Mouse (Mus musculus) liver, embryonic 14.5 days (tissue): ENCODE measurements around the gene Astn2. TPM values are rescaled to one million over a fixed set of nuclear protein-coding genes. Genes with fewer than 3 reads are reported as not detected.

Experiments
- ATAC-seq: fragments of 200-750 bp; cut with Nextera tagmentation; 2 replicates; pipeline ENCODE4 v1.8.0; 2017; ENCODE audit warnings: moderate number of reproducible peaks, mild to moderate bottlenecking, moderate library complexity; ENCODE audit not compliant: insufficient read depth
- DNase-seq, 3 experiments: peaks; one replicate each; pipeline ENCODE4 v3.0.0-alpha.2; 2012 to 2013; ENCODE audit warnings: low read depth in 3 of 3, low spot score in 3 of 3
- H3K27ac ChIP-seq: fragments of 300-500 bp; sonication (generic); 2 replicates; pipeline ENCODE4 v1.5.1; 2014; ENCODE audit warnings: moderate library complexity, mild to moderate bottlenecking, control low read depth, inconsistent platforms
- H3K27me3 ChIP-seq: fragments of 300-500 bp; sonication (generic); 2 replicates; pipeline ENCODE4 v1.6.1; 2014; ENCODE audit warnings: mild to moderate bottlenecking, low read length, moderate library complexity; ENCODE audit not compliant: control insufficient read depth, insufficient read depth
- H3K36me3 ChIP-seq: fragments of 300-500 bp; sonication (generic); replicated peaks from 2 replicates; pipeline ENCODE4 v1.6.1; 2014; ENCODE audit warnings: low read depth; ENCODE audit not compliant: control insufficient read depth, insufficient read depth
- H3K4me1 ChIP-seq, 2 experiments: fragments of 200-500 bp in 1 of 2; fragments of 300-500 bp in 1 of 2; sonication (generic) in 1 of 2; replicated peaks; 2 replicates each; pipeline ENCODE4 v1.6.1; 2012 to 2014; ENCODE audit warnings: antibody characterized with exemption in 1 of 2, inconsistent platforms in 1 of 2, low read length in 1 of 2; ENCODE audit not compliant: control insufficient read depth in 2 of 2, insufficient read depth in 2 of 2
- H3K4me2 ChIP-seq: fragments of 300-500 bp; sonication (generic); 2 replicates; pipeline ENCODE4 v1.6.1; 2014; ENCODE audit warnings: low read depth, mild to moderate bottlenecking, control low read depth, moderate library complexity
- H3K4me3 ChIP-seq, 2 experiments: fragments of 200-500 bp in 1 of 2; fragments of 300-500 bp in 1 of 2; sonication (generic) in 1 of 2; 2 replicates each; pipeline ENCODE4 v1.5.1; 2012 to 2014; ENCODE audit warnings: low read depth in 2 of 2, low read length in 2 of 2, mild to moderate bottlenecking in 2 of 2, control low read depth in 1 of 2, inconsistent platforms in 1 of 2, moderate library complexity in 1 of 2; ENCODE audit not compliant: insufficient read depth in 1 of 2
- H3K9ac ChIP-seq: fragments of 300-500 bp; sonication (generic); replicated peaks from 2 replicates; pipeline ENCODE4 v1.6.1; 2014; ENCODE audit warnings: mild to moderate bottlenecking, control low read depth, moderate library complexity
- H3K9me3 ChIP-seq: fragments of 300-500 bp; sonication (generic); 2 replicates; pipeline ENCODE4 v1.6.1; 2016; ENCODE audit warnings: low read length, mixed read lengths; ENCODE audit not compliant: control insufficient read depth
- CTCF ChIP-seq: IDR thresholded peaks from 2 replicates; pipeline ENCODE4 v1.5.1; 2016; ENCODE audit warnings: antibody characterized with exemption, low read depth, control low read depth
- EP300 ChIP-seq: IDR thresholded peaks from 2 replicates; pipeline ENCODE4 v1.6.1; 2016; ENCODE audit warnings: antibody characterized with exemption, low read depth
- WGBS: fragments of 180-500 bp; shearing (Covaris S2); extraction: QIAGEN DNeasy Blood & Tissue Kit; methylation state at CpG from one replicate; pipeline ENCODE4 v1.1.7; 2014; ENCODE audit not compliant: insufficient replicate concordance; 5-methylcytosine and 5-hydroxymethylcytosine counted together
- polyA plus RNA-seq, 2 experiments: library from polyadenylated mRNA; depleted of rRNA in 1 of 2; stranded (reverse) in 1 of 2; unstranded in 1 of 2; fragments of >200 nt; fragmentation: Nextera tagmentation in 1 of 2; extraction: Ambion mirVana in 1 of 2; gene quantifications; 2 replicates each; pipeline versions ENCODE4 v1.2.1 to v1.2.3; 2012 to 2014

Gene Astn2
- polyA plus RNA-seq, 2 experiments = 0.16 TPM; not detected in 1

DNA sequence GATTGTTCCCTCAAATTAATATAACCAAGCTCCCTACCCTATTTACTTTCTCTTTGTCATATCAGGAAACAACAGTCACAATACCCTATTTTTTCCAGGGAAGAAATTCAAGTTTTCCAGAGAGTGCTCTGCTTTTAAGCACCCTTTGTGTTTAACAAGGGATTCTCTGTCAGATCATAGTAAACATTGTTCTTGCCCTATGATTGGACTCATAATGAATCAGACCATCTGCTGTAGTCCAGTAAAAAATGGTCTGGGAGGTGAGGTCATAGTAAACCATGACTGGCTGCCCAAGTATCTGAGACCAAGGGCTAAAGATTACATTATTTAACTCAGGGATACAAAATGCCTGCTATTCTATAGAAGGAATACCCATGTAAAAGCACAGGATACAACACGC lies 452.5 kb downstream of the Astn2 start:
- ATAC-seq (no peak), DNase-seq (no peak)
- H3K4me2 ChIP-seq = no peak overlapping the region
- no peaks in the 10 kb centered on the region for H3K4me1 ChIP-seq
- no peak overlapping the region for H3K27ac ChIP-seq
- WGBS = 59% methylated on average over 1 of the region's 1 CpGs
- H3K4me3 ChIP-seq = no peak overlapping the region
- H3K9ac ChIP-seq = no peak overlapping the region
- TF ChIP-seq CTCF = no peak
- no peak for TF ChIP-seq EP300
- no peaks in the 10 kb centered on the region for H3K36me3 ChIP-seq
- no peaks in the 10 kb centered on the region for H3K27me3 ChIP-seq
- H3K9me3 ChIP-seq = no peaks in the 10 kb centered on the region

DNA sequence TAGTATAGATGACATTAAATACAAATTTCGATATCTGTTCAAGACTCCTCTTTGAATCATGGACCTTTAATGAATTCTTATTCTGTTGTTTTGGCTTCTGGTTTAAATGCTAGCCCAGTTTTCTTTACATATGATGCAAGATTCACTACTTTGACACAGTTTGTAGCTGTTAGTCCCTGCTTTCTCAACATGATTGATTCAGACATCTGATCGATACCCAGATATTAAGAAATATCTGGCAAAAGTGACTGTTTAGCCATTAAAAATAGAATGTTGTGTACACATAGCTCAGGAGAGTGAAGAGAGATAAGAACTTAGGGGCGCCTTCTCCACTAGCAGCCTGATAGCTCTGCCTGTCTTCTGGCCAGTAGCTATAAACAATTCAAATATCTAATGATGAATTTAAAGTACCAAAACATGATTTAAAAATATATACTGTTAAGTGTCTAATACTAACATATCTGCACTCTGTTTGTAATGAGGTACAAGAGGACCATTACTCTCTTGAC lies 457.2 kb downstream of the Astn2 start:
- no peak overlapping the region for H3K4me3 ChIP-seq

DNA sequence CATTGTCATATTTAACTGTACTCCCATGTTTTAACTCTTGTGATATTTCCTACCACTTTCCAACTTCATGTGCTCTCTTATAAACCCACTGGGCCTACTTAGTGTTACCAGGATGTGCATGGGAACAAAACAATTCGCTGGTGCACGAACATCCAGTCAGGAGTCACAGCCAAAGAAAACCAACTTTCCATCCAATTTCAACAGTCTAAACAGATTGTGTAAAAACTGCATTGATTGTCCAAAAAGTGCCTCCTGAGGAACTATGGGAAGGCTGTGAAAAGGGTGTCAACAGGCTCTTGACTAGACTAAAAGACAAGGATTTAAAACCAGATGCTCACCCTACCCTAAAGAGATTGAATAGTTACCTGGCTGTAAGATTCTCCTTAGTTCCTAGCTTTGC lies 458.4 kb downstream of the Astn2 start:
- H3K27me3 ChIP-seq = no peaks in the 10 kb centered on the region
- H3K4me2 ChIP-seq = no peak overlapping the region
- no peak overlapping the region for H3K9ac ChIP-seq
- H3K9me3 ChIP-seq = no peaks in the 10 kb centered on the region
- no peak overlapping the region for H3K27ac ChIP-seq
- H3K36me3 ChIP-seq = no peaks in the 10 kb centered on the region
- H3K4me3 ChIP-seq = no peak overlapping the region
- DNase-seq = no peak
- TF ChIP-seq EP300 = no peak
- TF ChIP-seq CTCF = no peak
- no peaks in the 10 kb centered on the region for H3K4me1 ChIP-seq
- ATAC-seq = no peak
- WGBS = 57% methylated on average over 2 of the region's 2 CpGs

More for the DNA sequence above, 457.2 kb downstream of the Astn2 start:
- no peaks in the 10 kb centered on the region for H3K27me3 ChIP-seq
- TF ChIP-seq CTCF (no peak), EP300 (no peak)
- H3K27ac ChIP-seq = no peak overlapping the region
- WGBS = 57% methylated on average over 3 of the region's 3 CpGs
- no peak overlapping the region for H3K4me2 ChIP-seq
- no peak for ATAC-seq
- no peaks in the 10 kb centered on the region for H3K9me3 ChIP-seq
- no peaks in the 10 kb centered on the region for H3K4me1 ChIP-seq
- no peak for DNase-seq
- H3K9ac ChIP-seq = no peak overlapping the region
- H3K36me3 ChIP-seq = no peaks in the 10 kb centered on the region

DNA sequence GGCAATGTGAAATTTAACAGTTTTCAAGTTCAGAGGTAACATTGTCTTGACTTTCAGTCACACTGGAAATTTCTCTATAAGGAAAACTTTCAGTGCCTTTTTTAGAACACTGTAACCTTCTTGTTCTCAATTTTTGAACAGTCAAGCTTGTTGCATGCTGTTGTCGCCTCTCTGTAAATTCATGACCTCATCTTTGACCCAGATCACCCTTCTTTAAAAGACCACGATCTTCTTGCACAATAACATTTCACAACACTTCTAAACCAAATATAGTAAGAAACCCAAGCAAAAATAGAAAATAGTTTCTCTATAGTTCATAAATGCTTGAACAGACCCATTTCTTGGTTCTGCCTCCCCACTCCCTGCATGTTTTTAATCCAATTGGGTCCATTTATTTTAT lies 473.5 kb downstream of the Astn2 start:
- ATAC-seq = no peak
- Histone ChIP-seq H3K4me2 (no peak overlapping the region), H3K4me1 (no peaks in the 10 kb centered on the region), H3K27me3 (no peaks in the 10 kb centered on the region), H3K4me3 (no peak overlapping the region), H3K9me3 (no peaks in the 10 kb centered on the region), H3K27ac (no peak overlapping the region), H3K9ac (no peak overlapping the region), H3K36me3 (no peaks in the 10 kb centered on the region)
- 36% methylated on average over 2 of the region's 2 CpGs for WGBS
- DNase-seq = no peak
- TF ChIP-seq CTCF = no peak
- TF ChIP-seq EP300 = no peak

DNA sequence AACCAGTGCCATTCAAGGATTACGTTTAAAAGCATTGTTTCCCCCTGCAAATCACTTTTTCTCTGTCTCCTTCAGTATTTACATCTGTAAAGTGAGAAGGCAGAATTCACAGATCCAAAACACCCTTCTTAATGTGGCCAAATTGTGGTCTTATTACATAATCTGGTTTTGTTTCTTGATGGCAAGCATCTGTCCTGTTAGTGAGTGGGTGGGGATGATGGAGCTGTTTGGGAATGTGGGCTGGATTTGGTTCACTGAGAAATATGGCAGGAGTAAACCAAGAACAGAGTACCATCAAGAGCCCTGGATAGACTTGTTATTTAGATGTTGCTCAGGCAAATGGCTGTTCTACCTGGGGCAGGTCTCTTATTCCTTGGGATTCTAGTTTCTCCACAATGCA lies 484.1 kb downstream of the Astn2 start:
- Histone ChIP-seq H3K4me2 (no peak overlapping the region), H3K4me1 (no peaks in the 10 kb centered on the region), H3K9ac (no peak overlapping the region), H3K27ac (no peak overlapping the region), H3K27me3 (no peaks in the 10 kb centered on the region), H3K9me3 (no peaks in the 10 kb centered on the region), H3K4me3 (no peak overlapping the region), H3K36me3 (no peaks in the 10 kb centered on the region)
- WGBS = 67% methylated on average over 1 of the region's 1 CpGs
- no peak for TF ChIP-seq CTCF
- no peak for TF ChIP-seq EP300
- no peak for DNase-seq
- ATAC-seq = no peak
